Mouse (Mus musculus) liver, embryonic 13.5 days (tissue): ENCODE measurements around the gene Pdcd7. TPM values are rescaled to one million over a fixed set of nuclear protein-coding genes. Genes with fewer than 3 reads are reported as not detected.

Experiments
- ATAC-seq: fragments of 200-750 bp; cut with Nextera tagmentation; 2 replicates; pipeline ENCODE4 v1.8.0; 2017; ENCODE audit warnings: low read depth, mild to moderate bottlenecking, moderate number of reproducible peaks, moderate library complexity
- DNase-seq: peaks from one replicate; pipeline ENCODE4 v3.0.0; 2022
- H3K27ac ChIP-seq: fragments of 300-500 bp; sonication (generic); 2 replicates; pipeline ENCODE4 v1.5.1; 2015; ENCODE audit warnings: moderate library complexity, mild to moderate bottlenecking, inconsistent platforms
- H3K27me3 ChIP-seq: fragments of 300-500 bp; sonication (generic); 2 replicates; pipeline ENCODE4 v1.6.1; 2015; ENCODE audit warnings: mild to moderate bottlenecking, inconsistent platforms
- H3K36me3 ChIP-seq: fragments of 300-500 bp; sonication (generic); 2 replicates; pipeline ENCODE4 v1.6.1; 2015; ENCODE audit warnings: mild to moderate bottlenecking, inconsistent platforms
- H3K4me1 ChIP-seq: fragments of 300-500 bp; sonication (generic); replicated peaks from 2 replicates; pipeline ENCODE4 v1.6.1; 2015; ENCODE audit warnings: inconsistent platforms
- H3K4me2 ChIP-seq: fragments of 300-500 bp; sonication (generic); 2 replicates; pipeline ENCODE4 v1.6.1; 2015; ENCODE audit warnings: inconsistent platforms, mild to moderate bottlenecking, moderate library complexity
- H3K4me3 ChIP-seq: fragments of 300-500 bp; sonication (generic); replicated peaks from 2 replicates; pipeline ENCODE4 v1.5.1; 2015; ENCODE audit warnings: mild to moderate bottlenecking, inconsistent platforms
- H3K9ac ChIP-seq: fragments of 300-500 bp; sonication (generic); 2 replicates; pipeline ENCODE4 v1.6.1; 2015; ENCODE audit warnings: mild to moderate bottlenecking, inconsistent platforms
- H3K9me3 ChIP-seq: fragments of 300-500 bp; sonication (generic); replicated peaks from 2 replicates; pipeline ENCODE4 v1.6.1; 2016; ENCODE audit warnings: inconsistent platforms
- WGBS: fragments of 180-500 bp; shearing (Covaris S2); methylation state at CpG from one replicate; pipeline ENCODE4 v1.1.7; 2015; ENCODE audit not compliant: insufficient replicate concordance; 5-methylcytosine and 5-hydroxymethylcytosine counted together
- polyA plus RNA-seq: library from polyadenylated mRNA; unstranded; fragments of >200 nt; fragmentation: Nextera tagmentation; extraction: Ambion mirVana; gene quantifications from 2 replicates; pipeline ENCODE4 v1.2.1, GENCODE M21; 2015

Pdcd7 gene
- 4.0 and 4.4 TPM in 2 replicates for polyA plus RNA-seq

DNA sequence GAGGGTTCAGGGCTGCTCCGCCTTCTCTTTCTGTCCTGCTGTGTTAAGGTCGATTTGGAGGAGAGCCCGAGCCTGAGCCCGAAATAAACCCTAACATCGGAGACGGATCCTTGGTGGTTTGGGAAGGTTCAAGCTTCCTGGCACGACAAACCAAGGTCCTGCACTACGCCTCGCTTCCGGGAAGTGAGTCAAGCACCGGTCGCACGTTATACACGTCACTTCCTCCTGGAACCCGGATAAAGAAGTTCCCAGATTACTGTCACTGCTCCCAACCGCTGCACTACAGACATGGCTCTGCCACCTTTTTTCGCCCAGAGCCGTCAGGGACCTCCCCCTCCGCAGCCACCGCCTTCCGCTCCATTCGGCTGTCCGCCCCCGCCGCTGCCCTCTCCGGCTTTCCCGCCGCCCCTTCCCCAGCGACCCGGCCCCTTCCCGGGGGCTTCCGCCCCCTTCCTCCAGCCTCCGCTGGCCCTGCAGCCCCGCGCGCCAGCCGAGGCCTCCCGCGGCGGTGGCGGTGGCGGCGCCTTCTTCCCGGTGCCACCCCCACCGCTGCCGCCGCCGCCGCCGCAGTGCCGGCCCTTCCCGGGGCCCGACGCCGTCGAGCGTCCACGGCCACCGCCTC lies at the start of gene Pdcd7:
TSS of gene Pdcd7 (plus strand) at position 251 of the 622 bp plus-strand sequence.
- no peaks in the 10 kb centered on the region for H3K9me3 ChIP-seq
- H3K36me3 ChIP-seq, result no peaks in the 10 kb centered on the region
- H3K4me3 ChIP-seq, result peak within 1 kb of the TSS; percentile 98
- peaks cover 41% of the 10 kb centered on the region for H3K4me1 ChIP-seq
- peak within 1 kb of the TSS; percentile 96 for H3K4me2 ChIP-seq
- peak within 1 kb of the TSS; percentile 97 for H3K27ac ChIP-seq
- ATAC-seq, result peak; percentile 89
- 1% methylated on average over 50 of the region's 59 CpGs for WGBS
- DNase-seq, result peak; percentile 85
- H3K27me3 ChIP-seq, result no peaks in the 10 kb centered on the region
- peak within 1 kb of the TSS; percentile 96 for H3K9ac ChIP-seq

DNA sequence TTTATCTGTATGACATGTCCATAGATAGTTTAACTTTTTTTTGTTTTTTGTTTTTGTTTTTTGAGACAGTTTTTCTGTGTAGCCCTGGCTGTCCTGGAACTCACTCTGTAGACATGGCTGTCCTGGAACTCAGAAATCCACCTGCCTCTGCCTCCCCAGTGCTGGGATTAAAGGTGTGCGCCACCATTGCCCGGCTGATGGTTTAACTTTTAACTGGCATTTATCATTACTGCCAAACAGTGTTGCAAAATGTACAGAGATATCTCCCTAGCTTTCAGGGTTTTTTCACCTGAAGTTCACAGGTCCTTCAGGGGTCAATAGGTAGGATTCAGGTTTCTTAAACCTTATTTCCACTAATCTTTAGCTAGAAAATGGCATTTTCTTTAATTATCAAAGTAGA lies 48.8 kb upstream of the Pdcd7 start:
- Histone ChIP-seq H3K4me3 (no peak overlapping the region), H3K36me3 (peaks cover 31% of the 10 kb centered on the region), H3K4me2 (no peak overlapping the region), H3K27me3 (no peaks in the 10 kb centered on the region), H3K4me1 (peaks cover 32% of the 10 kb centered on the region), H3K9ac (no peak overlapping the region), H3K9me3 (no peaks in the 10 kb centered on the region), H3K27ac (no peak overlapping the region)
- DNase-seq (no peak), ATAC-seq (no peak)
- WGBS, result 91% methylated on average over 2 of the region's 2 CpGs

DNA sequence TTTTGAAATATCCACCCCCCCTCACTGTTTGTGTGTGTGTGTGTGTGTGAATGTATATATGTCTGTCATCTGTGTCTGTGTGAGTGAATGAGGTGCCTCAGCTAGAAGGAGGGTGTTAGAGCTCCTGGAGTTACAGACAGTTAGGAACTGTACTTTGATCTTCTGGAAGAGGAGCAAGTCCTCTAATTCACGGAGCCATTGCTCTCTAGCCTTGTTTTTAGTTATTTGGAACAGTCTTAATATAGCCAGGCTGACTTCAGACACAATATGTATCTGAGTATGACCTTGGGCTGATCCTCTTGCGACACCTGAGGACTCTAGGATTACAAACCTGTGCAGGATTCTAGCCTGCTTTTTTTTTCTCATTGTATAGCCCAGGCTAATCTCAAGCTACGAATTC lies 47.1 kb upstream of the Pdcd7 start:
- peaks cover 21% of the 10 kb centered on the region for H3K4me1 ChIP-seq
- no peaks in the 10 kb centered on the region for H3K27me3 ChIP-seq
- no peaks in the 10 kb centered on the region for H3K9me3 ChIP-seq
- H3K27ac ChIP-seq, result no peak overlapping the region
- H3K36me3 ChIP-seq, result peaks cover 48% of the 10 kb centered on the region
- no peak for ATAC-seq
- H3K9ac ChIP-seq, result no peak overlapping the region
- no peak for DNase-seq
- H3K4me3 ChIP-seq, result no peak overlapping the region
- WGBS, result 77% methylated on average over 3 of the region's 3 CpGs
- no peak overlapping the region for H3K4me2 ChIP-seq

DNA sequence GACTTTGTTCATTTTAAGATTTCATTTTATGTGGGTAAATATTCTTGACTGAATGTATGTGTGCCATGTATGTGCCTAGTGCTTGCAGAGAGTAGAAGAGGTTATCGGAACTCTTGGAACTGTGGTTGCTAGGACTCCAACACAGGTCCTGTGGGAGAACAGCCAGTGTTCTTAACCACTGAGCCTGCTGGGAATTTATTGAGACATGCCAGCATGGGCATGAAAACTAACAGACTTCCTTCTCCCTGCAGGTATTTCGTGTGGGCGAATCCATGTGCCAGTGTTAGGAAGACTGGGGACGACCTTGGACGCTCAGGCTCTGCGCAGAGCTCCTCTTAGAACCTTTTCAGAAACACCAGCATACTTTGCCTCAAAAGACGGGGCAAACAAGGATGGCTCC lies 46.3 kb upstream of the Pdcd7 start:
- no peaks in the 10 kb centered on the region for H3K27me3 ChIP-seq
- no peak overlapping the region for H3K27ac ChIP-seq
- no peaks in the 10 kb centered on the region for H3K9me3 ChIP-seq
- H3K4me2 ChIP-seq, result no peak overlapping the region
- DNase-seq (no peak), ATAC-seq (no peak)
- H3K36me3 ChIP-seq, result peaks cover 54% of the 10 kb centered on the region
- peaks cover 21% of the 10 kb centered on the region for H3K4me1 ChIP-seq
- no peak overlapping the region for H3K4me3 ChIP-seq
- 92% methylated on average over 7 of the region's 7 CpGs for WGBS
- no peak overlapping the region for H3K9ac ChIP-seq

DNA sequence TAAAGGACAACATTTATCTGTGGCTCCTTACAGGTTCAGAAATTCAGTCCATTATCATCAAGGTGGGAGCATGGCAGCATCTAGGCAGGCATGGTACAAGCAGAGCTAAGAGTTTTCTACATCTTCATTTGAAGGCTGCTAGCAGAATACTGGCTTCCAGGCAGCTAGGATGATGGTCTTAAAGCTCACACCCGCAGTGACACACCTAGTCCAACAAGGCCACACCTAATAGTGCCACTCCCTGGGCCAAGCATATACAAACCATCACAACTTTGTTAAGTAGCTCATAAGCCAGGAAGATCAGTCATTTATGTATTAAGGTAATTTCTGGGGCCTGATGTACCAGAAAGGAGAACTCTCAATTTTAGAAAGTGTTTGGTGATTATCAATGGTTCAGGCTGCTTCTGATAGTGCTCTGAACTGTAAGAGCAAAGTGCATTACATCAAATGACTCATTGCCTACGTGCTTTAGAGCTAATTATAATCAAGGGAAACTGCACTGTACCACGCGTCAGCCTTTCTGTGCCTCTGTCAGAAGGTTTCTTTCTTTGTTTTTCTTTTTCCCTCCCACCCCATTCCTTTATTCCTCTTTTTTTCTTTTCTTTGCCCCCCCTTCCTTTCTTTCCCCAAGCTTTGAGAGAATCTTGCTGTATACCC lies 43.4 kb upstream of the Pdcd7 start:
- Histone ChIP-seq H3K36me3 (peaks cover 71% of the 10 kb centered on the region), H3K4me1 (peaks cover 4% of the 10 kb centered on the region; the same call in 1 of the 2 replicates), H3K27me3 (no peaks in the 10 kb centered on the region), H3K9me3 (no peaks in the 10 kb centered on the region), H3K9ac (no peak overlapping the region), H3K27ac (no peak overlapping the region), H3K4me2 (no peak overlapping the region), H3K4me3 (no peak overlapping the region)
- 89% methylated on average over 4 of the region's 4 CpGs for WGBS
- ATAC-seq, result no peak
- no peak for DNase-seq

DNA sequence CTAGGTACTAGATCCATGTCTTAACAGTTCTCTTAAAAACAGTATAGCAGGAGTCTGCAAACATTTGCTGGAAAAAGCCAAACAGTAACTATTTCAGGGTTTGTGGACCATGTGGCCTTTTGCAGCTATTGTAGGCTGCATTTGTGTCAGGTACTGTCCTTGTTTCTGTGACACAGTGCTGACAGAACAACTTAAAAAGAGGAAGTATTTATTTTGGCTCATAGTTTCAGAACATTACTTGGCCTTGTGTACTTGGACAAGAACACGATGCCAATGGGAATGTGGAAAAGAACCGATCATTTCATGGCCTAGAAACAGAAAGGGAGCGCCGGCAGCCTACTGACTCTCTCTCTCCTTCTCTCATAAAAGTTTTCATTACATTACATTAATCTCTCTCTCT lies 42.3 kb upstream of the Pdcd7 start:
- Histone ChIP-seq H3K27ac (no peak overlapping the region), H3K4me1 (peaks cover 4% of the 10 kb centered on the region; the same call in 1 of the 2 replicates), H3K36me3 (peaks cover 78% of the 10 kb centered on the region), H3K4me3 (no peak overlapping the region), H3K9me3 (no peaks in the 10 kb centered on the region), H3K4me2 (no peak overlapping the region), H3K9ac (no peak overlapping the region), H3K27me3 (no peaks in the 10 kb centered on the region)
- DNase-seq (no peak), ATAC-seq (no peak)
- 91% methylated on average over 4 of the region's 4 CpGs for WGBS

DNA sequence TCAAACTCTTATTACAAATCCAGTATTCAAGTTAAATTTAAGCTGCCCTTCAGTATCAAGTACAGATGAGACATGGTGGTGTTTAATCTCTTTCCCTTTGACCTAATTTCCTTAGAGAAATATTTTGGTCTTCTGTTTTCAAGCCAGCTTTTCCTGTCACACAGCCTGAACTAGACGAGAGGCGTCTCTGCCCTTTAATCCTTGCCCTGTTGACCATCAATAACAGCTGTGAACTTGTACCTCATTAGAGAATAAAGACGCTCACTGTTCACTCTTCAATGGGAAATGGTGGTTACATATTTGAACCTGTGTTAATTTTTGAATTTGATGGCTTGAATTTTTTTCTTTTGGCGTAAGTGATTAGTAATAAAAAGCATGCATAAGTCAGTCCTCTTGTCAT lies 41.6 kb upstream of the Pdcd7 start:
- ATAC-seq, result no peak
- Histone ChIP-seq H3K4me1 (peaks cover 4% of the 10 kb centered on the region; the same call in 1 of the 2 replicates), H3K27ac (no peak overlapping the region), H3K36me3 (peaks cover 82% of the 10 kb centered on the region), H3K9me3 (no peaks in the 10 kb centered on the region), H3K27me3 (no peaks in the 10 kb centered on the region), H3K4me3 (no peak overlapping the region), H3K4me2 (no peak overlapping the region), H3K9ac (no peak overlapping the region)
- DNase-seq, result no peak
- WGBS, result 77% methylated on average over 4 of the region's 4 CpGs

DNA sequence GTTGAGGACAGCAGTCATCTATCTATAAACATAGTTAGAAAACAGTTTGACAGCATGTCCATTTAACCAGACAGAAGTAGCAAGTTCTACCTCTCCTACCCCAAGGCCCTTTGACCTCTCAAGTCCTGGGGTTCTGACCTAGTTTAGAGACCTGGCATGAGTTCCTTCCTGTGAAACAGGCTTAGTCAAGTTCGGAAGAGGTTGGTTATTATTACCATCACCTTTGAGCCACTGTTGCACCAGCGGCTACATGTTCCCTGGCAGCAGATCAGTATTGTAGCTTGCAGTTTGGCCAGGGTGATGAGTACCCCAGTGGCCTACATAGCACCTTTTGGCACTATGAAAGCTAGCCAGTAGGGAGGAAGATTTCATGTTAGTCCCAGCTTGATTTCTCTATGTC lies 39.2 kb upstream of the Pdcd7 start:
- ATAC-seq (no peak), DNase-seq (no peak)
- H3K4me2 ChIP-seq, result no peak overlapping the region
- no peaks in the 10 kb centered on the region for H3K27me3 ChIP-seq
- H3K4me1 ChIP-seq, result peaks cover 4% of the 10 kb centered on the region; the same call in 1 of the 2 replicates
- H3K27ac ChIP-seq, result no peak overlapping the region
- no peak overlapping the region for H3K9ac ChIP-seq
- peaks cover 76% of the 10 kb centered on the region for H3K36me3 ChIP-seq
- H3K4me3 ChIP-seq, result no peak overlapping the region
- no peaks in the 10 kb centered on the region for H3K9me3 ChIP-seq
- WGBS, result 91% methylated on average over 2 of the region's 2 CpGs

DNA sequence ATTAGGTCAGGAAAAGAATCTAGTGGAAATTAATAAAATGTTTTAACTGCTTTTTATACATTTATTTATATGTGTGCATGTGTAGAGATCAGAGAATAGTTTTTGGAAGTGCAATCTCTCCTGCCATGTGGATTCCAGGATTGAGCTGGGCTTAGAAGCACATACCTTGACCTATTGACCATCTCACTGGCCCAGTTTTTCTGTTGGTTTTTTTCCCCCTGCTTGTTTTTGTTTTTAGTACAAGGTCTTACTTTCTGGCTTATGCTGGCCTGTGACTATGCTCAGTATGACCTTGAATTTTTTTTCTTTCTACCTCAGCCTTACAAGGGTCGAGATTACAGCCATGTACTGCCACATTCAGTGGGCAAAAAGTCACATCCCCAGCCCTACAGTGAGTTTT lies 37.9 kb upstream of the Pdcd7 start:
- no peak overlapping the region for H3K9ac ChIP-seq
- no peak overlapping the region for H3K4me3 ChIP-seq
- no peaks in the 10 kb centered on the region for H3K9me3 ChIP-seq
- no peaks in the 10 kb centered on the region for H3K27me3 ChIP-seq
- DNase-seq (no peak), ATAC-seq (no peak)
- H3K4me2 ChIP-seq, result no peak overlapping the region
- no peaks in the 10 kb centered on the region for H3K4me1 ChIP-seq
- WGBS, result 50% methylated on average over 1 of the region's 1 CpGs
- peaks cover 76% of the 10 kb centered on the region for H3K36me3 ChIP-seq
- no peak overlapping the region for H3K27ac ChIP-seq

DNA sequence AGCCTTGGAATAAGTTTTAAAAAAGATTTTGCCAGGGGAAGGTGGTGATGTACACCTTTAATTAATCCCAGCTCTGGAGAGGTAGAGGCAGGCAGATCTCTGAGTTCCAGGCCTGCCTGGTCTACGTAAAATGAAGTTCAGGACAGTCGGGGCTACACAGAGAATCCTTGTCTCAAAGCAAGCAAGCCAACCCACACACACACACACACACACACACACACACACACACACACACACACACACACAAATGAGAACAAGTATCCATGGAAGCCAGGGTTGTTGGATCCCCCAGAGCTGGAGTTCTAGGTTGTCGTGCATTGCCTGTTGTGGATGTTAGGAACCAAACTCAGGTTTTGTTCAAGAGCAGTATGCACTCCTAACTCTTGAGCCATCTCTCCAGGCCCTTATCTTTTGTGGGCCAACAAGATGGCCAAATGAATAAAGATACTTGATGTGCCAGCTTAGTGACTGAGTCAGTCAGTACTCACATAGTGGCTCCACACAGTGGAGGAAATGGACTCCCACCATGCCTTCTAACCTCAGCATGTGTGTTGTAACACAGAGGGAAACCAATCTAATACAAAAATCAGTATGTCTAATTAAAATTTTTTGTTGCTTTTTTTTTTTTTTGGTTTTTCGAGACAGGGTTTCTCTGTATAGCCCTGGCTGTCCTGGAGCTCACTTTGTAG lies 33.1 kb upstream of the Pdcd7 start:
- H3K4me2 ChIP-seq, result no peak overlapping the region
- H3K36me3 ChIP-seq, result peaks cover 63% of the 10 kb centered on the region
- WGBS, result 84% methylated on average over 4 of the region's 4 CpGs
- no peak overlapping the region for H3K9ac ChIP-seq
- no peaks in the 10 kb centered on the region for H3K4me1 ChIP-seq
- no peaks in the 10 kb centered on the region for H3K9me3 ChIP-seq
- no peak overlapping the region for H3K4me3 ChIP-seq
- no peak for DNase-seq
- ATAC-seq, result peak; percentile 29; the same call in 1 of the 2 replicates
- H3K27me3 ChIP-seq, result no peaks in the 10 kb centered on the region
- H3K27ac ChIP-seq, result no peak overlapping the region

DNA sequence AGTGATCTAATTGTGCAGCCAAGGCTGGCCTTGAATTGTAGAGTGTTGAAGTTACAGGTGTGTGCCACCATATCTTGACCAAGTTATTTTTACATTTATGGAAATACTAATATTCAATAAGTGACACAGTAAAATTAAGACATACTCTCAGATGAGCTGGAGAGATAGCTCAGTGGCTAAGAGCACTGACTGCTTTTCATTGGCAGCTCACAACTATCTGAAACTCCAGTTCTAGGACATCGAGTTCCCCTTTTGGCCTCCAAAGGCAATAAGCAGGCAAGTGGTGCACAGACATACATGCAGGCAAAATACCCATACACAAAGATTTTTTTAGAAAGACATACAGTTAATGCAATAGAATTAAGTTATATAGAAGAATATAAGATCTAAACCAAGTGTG lies 32.1 kb upstream of the Pdcd7 start:
- WGBS, result 77% methylated on average over 1 of the region's 1 CpGs
- Histone ChIP-seq H3K4me1 (no peaks in the 10 kb centered on the region), H3K9ac (no peak overlapping the region), H3K27me3 (no peaks in the 10 kb centered on the region), H3K4me2 (no peak overlapping the region), H3K27ac (no peak overlapping the region), H3K9me3 (no peaks in the 10 kb centered on the region), H3K36me3 (peaks cover 62% of the 10 kb centered on the region), H3K4me3 (no peak overlapping the region)
- ATAC-seq (no peak), DNase-seq (no peak)
